Mouse (Mus musculus) heart, adult 11 months (tissue): Measurements from ENCODE around the gene Gm26620.

Source experiments
- DNase-seq: peaks from one replicate; pipeline ENCODE4 v3.0.0; 2022

The Gm26620 gene

DNA sequence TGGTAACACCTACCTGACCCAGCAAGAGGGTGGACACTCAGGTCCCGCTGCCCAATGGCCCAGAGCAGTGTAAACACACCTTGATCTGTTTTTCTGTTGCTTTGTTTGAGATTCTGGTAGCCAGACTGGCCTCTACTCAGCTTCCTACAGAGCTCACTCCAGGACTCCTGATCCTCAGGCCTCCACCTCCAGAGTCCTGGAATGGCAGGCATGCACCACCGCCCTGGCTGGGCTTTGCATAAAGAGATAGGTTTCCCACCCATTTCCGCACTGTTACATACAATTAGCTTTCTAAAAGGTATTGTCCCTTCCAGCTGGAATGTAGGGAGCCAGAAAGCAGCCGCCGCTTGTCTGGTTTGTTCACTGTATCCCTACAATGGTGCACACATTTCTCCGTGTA, 13.5 kb upstream of the Gm26620 start:
- peak; percentile 85 for DNase-seq

DNA sequence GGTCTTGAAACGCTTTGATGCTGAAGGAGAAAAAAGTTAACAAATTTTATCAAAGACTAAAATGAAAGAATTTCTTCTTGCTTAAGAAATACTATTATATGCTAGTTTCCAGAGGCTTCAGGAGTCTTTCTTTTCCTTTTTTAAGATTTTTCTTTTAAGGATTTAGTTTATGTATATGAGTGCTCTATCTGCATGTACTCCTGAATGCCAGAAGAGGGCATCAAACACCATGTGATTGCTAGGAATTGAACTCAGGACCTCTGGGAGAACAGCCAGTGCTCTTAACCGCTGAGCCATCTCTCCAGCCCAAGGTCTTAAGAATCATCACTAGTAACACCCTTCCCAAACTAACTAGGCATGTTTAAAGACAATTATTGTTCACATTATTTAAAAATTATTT, 12.9 kb upstream of the Gm26620 start:
- no peak for DNase-seq

DNA sequence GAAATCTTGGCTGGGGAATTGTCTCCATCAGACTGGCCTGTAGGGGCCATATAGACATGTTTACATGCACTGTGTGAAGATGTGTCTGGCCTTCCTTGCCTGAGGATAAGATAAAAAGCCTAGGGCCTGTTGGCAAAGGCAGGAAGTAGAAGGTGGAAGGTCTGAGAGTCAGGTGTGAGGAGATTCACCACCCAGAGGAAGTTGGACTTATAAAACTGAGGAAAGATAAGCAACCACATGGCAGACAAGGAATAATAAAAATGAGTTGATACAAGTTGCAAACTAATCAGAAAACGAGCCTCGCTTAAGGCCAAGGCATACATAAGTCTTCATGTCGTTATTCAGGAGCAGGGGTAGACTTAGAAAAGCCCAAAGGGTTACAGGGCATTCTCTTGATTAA, 9.2 kb upstream of the Gm26620 start:
- no peak for DNase-seq

DNA sequence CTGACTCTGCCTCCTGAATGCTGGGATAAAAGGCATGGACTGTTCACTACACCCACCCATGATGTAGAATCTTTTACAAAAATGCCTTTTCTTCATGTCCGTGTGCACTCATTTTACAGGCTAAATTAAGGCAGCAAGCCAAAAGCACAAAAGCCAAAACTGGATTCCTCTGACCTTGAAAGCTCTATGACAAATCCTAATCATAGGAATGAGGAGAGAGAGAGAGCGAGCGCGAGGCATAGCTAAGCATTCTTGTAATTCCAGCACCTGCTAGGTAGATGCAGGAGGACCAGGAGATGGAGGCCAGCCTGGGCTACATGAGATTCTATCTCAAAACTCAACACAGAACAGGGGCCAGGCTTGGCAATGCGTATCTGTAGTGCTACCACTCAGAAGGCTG, 8.0 kb upstream of the Gm26620 start:
- DNase-seq = peak; percentile 58

DNA sequence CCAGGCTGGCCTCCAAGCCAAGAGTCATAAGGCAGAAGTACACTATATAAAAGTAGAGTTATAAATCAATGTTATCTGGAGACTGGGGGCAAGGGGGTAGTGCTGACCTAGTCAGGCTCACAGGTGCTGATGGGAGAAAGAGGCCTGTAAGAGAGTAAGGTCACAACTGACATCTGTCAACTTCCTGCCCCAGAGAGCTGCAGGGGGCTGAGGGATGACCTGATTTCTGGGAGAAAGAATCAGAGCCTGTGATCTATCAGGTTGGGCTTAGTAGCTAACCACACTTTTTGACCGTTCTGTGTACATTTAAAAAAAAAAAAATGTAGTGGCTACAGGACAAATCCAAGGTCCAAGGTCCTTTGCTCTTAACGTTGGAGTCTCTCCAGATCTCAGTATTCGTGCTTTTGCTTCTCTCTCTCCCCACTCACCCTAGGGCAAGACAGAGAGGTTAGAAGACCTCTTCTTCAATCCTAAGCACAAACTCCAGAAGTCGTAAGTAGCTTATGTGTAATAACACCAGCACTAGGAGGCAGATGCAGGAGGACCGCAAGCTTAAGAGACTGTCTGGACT, 1.9 kb upstream of the Gm26620 start:
- peak; percentile 56 for DNase-seq

DNA sequence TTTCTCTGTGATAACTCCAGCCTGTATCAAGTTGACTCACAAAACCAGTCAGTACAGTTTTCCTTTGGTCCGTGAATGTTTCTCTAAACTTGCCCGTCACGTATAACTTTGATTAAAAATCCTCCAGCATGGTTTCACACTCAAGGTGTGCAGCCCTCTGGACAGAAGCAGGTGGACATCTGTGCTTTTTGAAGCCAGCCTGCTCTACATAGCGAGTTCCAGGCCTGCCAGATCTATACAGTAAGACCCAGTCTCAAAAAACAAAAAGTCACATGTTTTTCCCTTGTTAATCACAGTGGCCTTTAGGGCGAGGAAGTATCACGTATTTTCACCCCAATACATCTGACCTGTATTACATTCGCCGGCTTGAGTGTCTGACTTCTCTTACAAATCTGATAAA, 475 bp upstream of the Gm26620 start:
- DNase-seq = peak; percentile 82

DNA sequence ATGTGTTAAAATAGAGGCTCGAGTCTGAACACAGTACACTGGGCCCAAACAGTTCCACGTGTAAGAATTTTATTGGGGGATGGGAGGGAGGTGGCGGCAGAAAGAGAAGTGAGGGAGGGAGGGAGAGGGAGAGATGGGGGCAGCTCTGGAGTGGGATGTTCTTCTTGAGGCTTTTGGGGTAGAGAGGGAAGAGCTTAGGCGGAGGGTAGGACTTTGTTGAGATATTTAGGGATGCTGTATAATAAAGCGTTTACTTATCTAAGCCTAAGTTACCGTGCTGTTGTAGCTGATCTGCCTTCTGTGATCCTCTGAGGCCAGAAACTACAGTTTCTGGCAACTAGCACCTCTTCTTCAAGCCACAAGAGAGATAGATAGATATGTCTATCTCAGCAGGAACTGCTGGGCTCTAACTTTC, 1.2 kb downstream of the Gm26620 start:
- DNase-seq = no peak

DNA sequence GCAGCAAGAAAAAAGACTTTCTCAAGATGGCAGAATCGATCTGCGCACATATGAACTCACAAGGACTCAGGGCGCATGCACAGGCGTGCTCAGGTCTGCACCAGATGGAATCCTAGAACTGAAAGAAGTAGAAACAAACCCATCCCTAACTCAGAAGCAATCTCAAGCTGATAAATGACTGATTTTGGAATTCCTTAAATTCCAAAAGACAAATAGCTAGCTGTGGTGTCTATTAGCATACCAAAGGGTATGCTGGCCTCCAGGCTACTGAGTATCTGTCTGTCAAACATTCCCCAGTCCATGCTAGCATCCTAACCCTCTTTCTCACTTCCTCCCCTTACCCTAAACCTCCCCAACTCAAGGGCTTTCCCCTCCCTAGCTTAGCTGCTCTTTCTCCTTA, 4.4 kb downstream of the Gm26620 start:
- no peak for DNase-seq

DNA sequence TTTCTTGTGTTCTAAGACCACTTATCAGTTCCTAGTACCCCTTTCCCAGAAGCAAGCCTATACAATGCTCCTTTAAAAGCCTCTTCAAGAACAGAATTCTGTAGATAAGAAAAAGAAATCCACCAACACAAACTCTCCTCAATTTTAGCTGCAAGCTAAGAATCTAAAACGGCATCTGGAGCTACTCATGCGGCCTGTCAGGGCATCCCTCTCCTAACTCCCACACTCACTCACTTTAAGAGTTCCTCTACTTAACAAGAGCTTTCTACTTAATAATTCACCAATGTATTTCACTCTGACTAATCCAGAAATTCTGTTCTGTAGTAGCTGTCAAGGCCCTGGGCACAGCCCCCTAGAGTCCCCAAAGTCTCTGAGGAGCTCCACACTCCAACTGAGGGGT, 6.8 kb downstream of the Gm26620 start:
- DNase-seq = no peak

DNA sequence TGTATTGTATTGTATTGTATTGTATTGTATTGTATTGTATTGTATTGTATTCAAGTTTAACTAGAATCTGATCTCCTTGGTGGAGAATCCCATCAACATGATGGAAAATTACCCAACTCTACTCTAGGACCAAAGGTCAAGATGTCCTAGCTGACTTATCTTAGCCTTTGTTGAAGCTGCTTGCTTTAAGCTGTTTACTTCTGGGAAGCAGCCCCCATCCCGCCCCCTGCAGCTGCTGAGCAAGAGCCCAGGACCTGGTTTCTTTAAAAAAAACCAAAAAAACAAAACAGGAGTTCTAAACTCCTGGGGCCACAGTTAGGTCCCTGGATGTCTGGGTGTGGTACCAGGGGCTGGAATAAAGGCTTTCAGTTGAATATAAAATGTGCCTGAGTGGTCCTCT, 7.4 kb downstream of the Gm26620 start:
- DNase-seq = no peak

DNA sequence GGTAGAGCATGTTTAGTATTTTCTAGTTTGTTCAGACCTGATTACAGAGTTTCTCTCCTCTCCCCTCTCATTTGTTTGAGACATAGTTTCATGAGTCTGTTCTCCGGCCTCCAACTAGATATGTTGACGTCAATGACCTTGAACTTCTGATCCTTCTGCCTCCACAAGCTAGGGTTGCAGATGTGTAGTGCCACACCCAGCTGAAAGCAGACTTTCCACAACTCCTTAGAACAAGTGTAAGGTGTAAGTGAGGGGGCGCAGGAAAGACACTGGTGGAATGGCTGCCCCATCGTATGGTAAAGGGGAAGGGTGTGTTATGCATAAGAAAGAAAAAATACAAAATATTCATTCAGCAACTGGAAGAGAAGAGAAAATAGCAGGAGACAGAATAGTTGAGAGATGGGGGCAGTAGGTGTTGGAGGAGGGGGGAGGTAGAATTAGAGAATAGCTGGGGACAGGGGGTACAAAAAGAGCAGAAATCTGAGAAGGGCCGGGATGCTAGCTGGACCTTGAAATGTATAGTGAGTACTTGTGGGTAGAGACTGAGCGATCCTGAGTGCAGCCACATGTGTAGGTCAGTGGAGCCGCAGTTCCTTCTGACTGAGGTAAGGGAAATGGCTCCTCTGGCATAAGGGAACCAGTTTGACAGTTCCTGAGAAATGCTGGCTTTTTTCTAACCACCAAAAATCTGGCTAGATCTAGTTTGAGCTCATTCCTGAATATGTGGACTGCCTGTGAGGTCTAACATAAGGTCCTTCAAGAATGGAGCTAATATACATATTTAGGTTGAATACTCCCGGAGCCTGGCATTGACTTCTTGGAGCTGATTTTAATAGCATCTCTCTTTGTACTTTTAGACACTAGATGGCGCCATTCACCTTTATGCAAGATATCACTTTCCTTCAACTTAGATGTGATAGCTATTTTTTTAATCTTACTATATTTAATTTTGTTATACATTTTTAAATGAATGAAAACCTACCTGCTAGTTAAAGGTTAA, 10.0 kb downstream of the Gm26620 start:
- DNase-seq = peak; percentile 66

DNA sequence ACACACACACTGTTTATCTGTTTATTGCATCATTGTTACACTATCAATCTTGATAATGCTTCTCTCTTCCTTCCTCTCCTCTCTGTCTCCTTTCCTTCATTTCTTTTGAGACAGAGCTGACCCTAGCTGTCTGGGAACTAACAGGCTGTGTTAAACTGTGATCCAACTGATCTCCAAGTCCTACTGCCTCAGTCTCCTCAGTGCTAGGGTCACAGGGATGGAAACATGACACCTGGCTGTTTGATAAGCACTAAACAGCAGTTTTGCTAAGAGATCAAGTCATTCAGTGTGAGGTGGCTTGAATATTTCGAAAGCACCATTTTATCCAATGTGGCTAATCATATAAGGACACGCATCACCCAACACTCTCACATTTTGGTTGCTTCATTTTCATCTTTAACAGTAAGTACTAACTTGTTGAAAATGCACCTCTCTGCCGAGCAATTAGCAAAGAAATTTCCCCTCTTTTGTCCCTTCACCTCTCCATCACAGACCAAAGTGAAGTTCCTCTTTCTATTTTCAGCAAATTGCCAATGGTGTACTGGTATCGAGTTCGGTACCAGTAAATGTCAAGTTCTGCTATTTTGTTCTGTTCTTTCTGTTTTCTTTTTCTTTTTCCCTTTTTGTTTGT, 11.9 kb downstream of the Gm26620 start:
- DNase-seq = peak; percentile 51

DNA sequence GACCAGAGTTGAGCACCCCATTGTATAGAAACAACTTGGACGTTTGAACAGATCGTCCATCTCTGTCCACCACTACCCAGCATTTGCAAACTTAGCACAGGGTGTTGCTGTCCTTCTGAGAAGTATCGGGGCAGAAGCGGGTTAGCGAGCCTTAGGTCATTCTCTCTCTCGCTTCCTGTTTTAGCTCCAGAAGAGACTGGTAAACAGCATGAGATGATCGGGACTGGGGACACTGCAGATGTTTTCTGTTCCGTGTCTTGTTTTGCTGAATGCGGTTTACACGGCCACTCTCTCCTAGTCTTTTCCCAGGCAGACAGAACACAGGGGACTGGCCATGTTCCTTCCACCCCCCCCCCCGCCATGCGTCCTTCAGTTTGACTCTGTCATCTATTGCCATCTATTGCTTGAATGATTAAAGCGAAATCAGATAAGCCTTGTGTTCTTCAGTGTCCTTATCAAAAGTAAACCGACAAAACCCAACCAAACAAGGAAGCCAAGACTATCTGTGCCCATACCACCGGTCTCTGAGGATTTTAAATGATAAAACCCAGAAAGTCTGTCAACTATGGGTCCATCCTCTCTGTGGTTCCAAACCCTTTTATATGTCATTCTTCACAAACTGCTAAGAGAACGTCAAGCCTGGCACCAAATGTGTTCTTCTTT, 13.7 kb downstream of the Gm26620 start:
- peak; percentile 96 for DNase-seq

DNA sequence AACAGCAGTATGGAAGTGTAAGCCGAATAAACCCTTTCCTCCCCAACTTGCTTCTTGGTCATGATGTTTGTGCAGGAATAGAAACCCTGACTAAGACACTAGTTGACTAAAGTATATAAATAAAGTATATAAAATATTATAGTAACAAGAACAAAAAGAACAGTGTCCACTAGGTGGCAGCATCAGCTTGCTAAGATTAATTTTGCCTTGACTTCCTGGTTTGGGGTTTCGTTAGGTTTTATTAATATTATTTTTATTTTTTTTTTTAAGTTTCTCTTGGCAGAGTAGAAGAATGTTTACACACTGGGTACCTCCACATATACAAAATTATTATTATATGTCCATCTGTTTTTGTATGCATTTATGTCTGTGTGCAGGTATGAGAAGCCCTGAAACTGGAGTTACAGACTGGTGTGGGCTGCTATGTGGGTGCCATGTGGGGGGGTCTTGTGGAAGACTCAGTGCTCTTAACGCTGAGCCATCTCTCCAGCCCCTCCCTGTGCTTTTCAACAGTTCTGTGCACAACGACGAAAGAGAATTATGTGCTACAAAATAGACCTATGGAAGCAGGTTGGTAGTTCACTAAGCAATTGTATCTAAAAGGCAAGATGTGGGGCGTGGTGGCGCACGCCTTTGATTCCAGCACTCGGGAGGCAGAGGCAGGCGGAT, 16.1 kb downstream of the Gm26620 start:
- peak; percentile 87 for DNase-seq

DNA sequence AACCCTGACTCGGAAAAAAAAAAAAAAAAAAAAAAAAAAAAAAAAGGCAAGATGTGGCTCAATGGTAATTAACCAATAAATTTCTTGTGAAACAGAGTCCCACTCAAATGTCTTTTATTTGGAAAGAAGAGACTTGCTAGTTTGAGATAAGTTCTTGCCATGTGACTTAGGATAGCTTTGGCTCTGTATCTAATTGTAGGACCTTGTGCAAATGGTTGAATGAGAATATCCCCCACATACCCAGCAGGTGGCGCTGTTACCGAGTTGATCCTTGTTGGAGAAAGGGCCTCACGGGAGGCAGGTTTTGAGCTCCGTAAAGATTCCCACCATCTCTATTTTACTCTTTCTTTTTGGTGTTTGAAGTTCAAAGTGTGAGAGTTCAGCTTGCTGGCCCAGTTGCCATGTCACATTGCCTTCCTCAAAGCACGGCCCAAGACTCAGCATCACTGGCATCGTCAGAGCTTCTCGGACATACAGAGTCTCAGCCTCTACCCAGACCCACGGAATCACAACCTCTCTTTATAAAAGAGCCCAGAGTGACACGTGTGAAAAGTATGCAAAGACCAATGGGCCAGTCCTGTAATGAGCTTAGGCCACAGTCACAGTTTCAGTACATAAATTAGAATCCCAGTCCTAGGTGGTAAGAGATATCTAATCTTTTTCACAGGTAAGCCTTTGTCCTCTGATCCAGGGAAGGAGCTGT, 16.8 kb downstream of the Gm26620 start:
- peak; percentile 94 for DNase-seq

DNA sequence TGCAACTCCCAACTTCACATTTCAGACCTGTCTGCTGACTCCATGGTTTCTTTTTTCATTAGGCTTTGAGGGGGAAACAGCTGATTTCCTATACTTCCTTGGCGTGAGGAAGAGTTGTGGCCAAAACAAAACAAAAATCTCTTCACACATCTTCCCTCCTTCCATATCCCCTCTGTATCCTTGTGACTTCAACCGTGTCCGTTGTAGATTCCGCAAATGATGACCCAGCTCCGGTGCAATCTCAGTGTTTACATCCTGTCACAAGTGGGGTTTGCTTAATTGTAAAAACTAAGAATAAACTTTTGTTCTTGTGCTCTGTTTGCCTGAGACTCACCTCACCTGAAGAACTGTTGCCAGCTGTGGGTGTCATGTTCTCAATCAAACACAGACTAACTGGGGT, 18.6 kb downstream of the Gm26620 start:
- DNase-seq = peak; percentile 87

DNA sequence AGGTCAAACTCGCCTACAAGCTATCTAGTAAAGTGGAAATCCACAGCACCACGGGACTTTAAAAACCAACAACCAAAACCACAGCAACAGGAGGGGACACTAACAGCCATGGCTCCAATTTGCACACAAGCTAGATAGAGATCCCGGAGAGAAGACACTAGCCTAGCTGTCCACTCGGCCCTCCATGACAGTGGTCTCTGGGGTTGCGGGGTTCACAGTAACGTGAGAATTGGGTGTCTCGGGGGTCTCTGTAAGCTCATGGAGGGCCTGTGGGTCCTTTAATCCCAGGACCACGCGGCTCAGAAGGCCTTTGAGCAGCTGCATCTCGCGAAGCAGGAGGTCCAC, 22.2 kb downstream of the Gm26620 start:
- peak; percentile 88 for DNase-seq

DNA sequence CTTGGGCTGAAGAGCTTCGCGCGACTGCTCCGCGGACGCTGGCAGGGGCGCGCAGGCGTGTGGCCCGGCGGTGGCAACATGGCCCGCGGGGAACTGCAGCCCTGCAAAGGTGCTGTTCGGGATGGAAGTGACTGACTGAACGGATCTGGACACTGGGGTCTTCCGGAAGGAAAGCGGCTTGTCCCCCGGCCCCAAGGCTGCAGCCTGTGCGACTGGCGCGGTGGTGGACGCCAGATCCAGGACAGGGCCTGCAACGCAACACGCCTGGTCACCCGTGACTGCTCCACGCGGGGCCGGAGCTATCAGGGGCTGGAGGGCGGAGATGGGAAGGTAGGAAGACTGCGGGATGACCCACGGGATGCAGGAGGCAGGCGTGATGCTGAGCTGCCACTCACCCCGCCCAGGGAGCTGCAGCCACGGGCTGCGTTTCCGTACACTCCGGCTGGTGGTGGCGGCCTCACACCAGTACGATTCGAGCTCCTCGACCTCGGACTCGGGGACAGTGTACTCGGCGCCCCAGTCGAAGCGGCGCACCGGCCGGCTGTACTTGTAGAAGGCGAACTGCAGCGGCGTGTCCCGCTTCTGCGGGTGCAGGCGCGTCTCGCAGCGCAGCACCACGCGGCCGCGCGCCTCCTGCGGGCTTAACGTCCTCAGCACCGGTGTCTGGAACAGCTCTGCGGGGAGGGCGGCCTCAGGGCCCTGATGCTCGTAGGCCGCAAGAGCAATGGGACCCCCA, 22.8 kb downstream of the Gm26620 start:
- peak; percentile 87 for DNase-seq

DNA sequence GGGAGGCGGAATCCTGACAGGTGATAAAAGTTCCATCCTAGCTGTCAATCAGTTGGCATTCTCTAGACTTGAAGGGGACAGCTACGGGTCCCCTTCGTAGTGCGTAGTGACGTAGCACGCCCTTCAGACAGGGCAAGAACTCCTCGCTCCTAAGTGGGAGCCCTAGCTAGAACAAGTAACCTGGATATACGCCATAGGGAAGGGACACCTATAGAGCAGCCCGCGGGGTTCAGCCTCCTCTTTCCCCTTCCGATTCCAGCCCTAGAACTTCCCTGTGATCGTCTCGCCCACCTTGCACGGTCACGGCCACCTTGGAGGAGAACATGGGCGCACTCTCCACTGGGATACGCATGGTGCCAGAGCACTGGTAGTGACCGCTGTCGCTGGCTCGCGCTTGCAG, 23.5 kb downstream of the Gm26620 start:
- peak; percentile 76 for DNase-seq

DNA sequence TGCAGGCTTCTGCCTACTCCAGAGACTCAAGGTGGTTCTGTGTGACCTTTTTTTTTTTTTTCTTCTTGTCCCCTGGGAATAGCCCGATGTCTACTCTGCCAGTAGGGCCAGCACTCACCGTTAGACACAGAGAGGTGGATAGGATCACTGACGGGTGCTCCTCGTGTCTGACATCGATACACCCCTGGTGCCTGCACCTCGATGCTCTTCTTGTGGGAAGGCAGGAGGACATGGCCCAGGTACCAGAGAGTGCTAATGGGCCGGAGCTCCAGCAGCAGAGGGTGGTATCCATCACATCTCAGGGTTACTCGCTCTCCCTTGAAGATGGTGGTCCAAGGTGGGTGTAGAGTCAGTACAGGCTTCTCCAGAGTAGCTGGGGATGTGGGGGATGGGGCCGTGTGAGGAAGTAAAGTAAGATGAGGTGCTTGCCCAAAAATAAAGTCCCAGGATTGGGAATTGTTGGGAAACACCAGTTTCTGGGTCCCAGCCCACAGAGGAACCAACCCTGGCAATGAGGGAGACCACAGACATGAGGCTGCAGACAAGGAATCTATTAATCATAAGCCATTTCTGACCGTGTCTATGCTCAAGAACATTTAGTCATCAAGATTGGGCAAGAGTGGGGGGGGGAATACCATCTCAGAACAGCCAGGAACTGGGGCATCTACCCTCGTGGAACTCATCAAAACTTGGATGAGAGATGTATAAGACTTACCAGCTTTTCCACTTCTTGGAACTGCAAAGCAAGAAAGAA, 27.2 kb downstream of the Gm26620 start:
- DNase-seq = peak; percentile 75
